Mouse (Mus musculus) spleen, adult 2 months (tissue): Measurements from ENCODE around the gene Trnt1. TPM values are rescaled to one million over a fixed set of nuclear protein-coding genes. Genes with fewer than 3 reads are reported as not detected.

Experiments used
- DNase-seq, 2 experiments: peaks; one replicate each; pipeline versions ENCODE4 v3.0.0 to v3.0.0-alpha.2; 2012 to 2021; ENCODE audit warnings: low spot score in 2 of 2, low read depth in 1 of 2
- H3K27ac ChIP-seq: fragments of 200-500 bp; 2 replicates; pipeline ENCODE4 v1.5.1; 2012; ENCODE audit warnings: low read length, inconsistent platforms; ENCODE audit not compliant: insufficient read depth
- H3K27me3 ChIP-seq: fragments of 200-500 bp; 2 replicates; pipeline ENCODE4 v1.6.1; 2012; ENCODE audit warnings: mild to moderate bottlenecking, moderate library complexity, low read length, inconsistent platforms; ENCODE audit not compliant: control insufficient read depth, insufficient read depth
- H3K36me3 ChIP-seq: fragments of 200-500 bp; 2 replicates; pipeline ENCODE4 v1.6.1; 2012; ENCODE audit warnings: mild to moderate bottlenecking, low read length, inconsistent platforms; ENCODE audit not compliant: control insufficient read depth, insufficient read depth
- H3K4me1 ChIP-seq: fragments of 200-500 bp; 2 replicates; pipeline ENCODE4 v1.6.1; 2011; ENCODE audit warnings: inconsistent platforms; ENCODE audit not compliant: control insufficient read depth, insufficient read depth, insufficient read length
- H3K4me3 ChIP-seq: fragments of 200-500 bp; 2 replicates; pipeline ENCODE4 v1.5.1; 2011; ENCODE audit warnings: mild to moderate bottlenecking, inconsistent platforms; ENCODE audit not compliant: insufficient read depth, insufficient read length; ENCODE audit errors: extremely low read depth
- CTCF ChIP-seq: fragments of 200-500 bp; IDR thresholded peaks from 2 replicates; pipeline ENCODE4 v1.5.1; 2011; ENCODE audit warnings: mild to moderate bottlenecking, inconsistent platforms; ENCODE audit not compliant: insufficient read depth, insufficient read length, insufficient replicate concordance; ENCODE audit errors: extremely low read depth
- POLR2A ChIP-seq: fragments of 200-500 bp; IDR thresholded peaks from 2 replicates; pipeline ENCODE4 v1.6.1; 2011; ENCODE audit warnings: low read depth, low read length, inconsistent platforms
- WGBS: fragments of 180-500 bp; shearing (Covaris S2); methylation state at CpG from one replicate; pipeline ENCODE4 v1.1.7; 2018; 5-methylcytosine and 5-hydroxymethylcytosine counted together
- polyA plus RNA-seq: library from polyadenylated mRNA; depleted of rRNA; stranded (reverse); fragments of >200 nt; gene quantifications from 2 replicates; pipeline ENCODE4 v1.2.3, GENCODE M21; 2012; rRNA removed

Gene Trnt1
- polyA plus RNA-seq, result 9.0 and 10.5 TPM in 2 replicates

DNA sequence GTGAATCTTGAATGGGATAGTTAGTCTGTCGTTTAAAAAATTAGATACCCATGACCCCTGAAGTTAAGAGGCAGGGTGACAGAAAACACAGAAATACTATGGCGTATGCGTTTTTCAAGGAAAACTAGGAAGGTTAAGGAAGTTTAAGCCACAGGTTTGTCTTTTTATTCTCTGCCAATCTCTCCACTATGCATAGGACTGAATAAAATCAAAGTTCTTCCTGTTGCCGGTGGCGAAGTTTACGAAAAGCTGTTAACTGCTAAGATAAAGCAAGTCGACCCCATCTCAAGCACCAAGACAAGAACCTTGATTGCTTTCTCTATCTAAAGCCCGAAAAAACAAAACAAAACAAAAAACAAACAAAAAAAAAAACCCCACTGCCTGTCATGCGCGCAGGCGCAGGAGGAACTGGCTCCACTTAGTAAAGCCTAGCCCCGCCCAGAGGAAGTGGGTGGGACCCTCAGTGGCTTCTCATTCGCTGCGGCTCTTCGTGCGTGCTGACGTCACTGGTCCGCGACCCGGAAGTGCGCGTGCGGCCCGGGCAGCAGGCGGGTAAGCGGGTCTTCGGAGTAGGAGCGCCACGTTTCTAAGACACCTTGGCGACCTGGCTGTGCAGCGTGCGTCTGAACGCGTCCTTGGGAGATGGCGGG is at the start of gene Trnt1:
Gene Trnt1 (plus strand): TSS at position 481 of the 650 bp plus-strand sequence.
- Histone ChIP-seq H3K4me3 (peak within 1 kb of the TSS; percentile 99), H3K27me3 (no peaks in the 10 kb centered on the region), H3K27ac (peak within 1 kb of the TSS; percentile 85), H3K4me1 (peaks cover 6% of the 10 kb centered on the region), H3K36me3 (peaks cover 9% of the 10 kb centered on the region)
- WGBS, result 8% methylated on average over 35 of the region's 35 CpGs
- TF ChIP-seq CTCF (no peak), POLR2A (peak; percentile 82)
- DNase-seq, result peak; percentile 96 to 98

- H3K27ac ChIP-seq, result peak overlapping the region; percentile 77
- no peaks in the 10 kb centered on the region for H3K27me3 ChIP-seq
- no peak for TF ChIP-seq CTCF
- TF ChIP-seq POLR2A, result no peak
- H3K4me1 ChIP-seq, result peaks cover 15% of the 10 kb centered on the region
- 30% methylated on average over 4 of the region's 4 CpGs for WGBS
- H3K4me3 ChIP-seq, result peak overlapping the region; percentile 55
- DNase-seq, result no peak
- H3K36me3 ChIP-seq, result no peaks in the 10 kb centered on the region
These were observed 43.3 kb upstream of the Trnt1 start for GRCm38 (mm10) chr6:106725642-106726041.

- 12% methylated on average over 6 of the region's 6 CpGs for WGBS
- no peak for TF ChIP-seq CTCF
- TF ChIP-seq POLR2A, result no peak
- Histone ChIP-seq H3K27ac (peak overlapping the region; percentile 77), H3K27me3 (no peaks in the 10 kb centered on the region), H3K4me3 (peak overlapping the region; percentile 55), H3K4me1 (peaks cover 15% of the 10 kb centered on the region), H3K36me3 (no peaks in the 10 kb centered on the region)
- no peak for DNase-seq
These were observed 42.8 kb upstream of the Trnt1 start for GRCm38 (mm10) chr6:106726078-106726477.

GRCm38 (mm10) chr6:106727703-106728102 is 41.2 kb upstream of the Trnt1 start:
- no peak for TF ChIP-seq CTCF
- no peaks in the 10 kb centered on the region for H3K36me3 ChIP-seq
- no peak for DNase-seq
- no peak overlapping the region for H3K27ac ChIP-seq
- WGBS, result 13% methylated on average over 1 of the region's 1 CpGs
- H3K27me3 ChIP-seq, result no peaks in the 10 kb centered on the region
- no peak overlapping the region for H3K4me3 ChIP-seq
- H3K4me1 ChIP-seq, result peaks cover 15% of the 10 kb centered on the region

- TF ChIP-seq CTCF (no peak), POLR2A (no peak)
- Histone ChIP-seq H3K4me3 (no peak overlapping the region), H3K36me3 (no peaks in the 10 kb centered on the region), H3K27ac (peak overlapping the region; percentile 55; the same call in 1 of the 2 replicates), H3K4me1 (peaks cover 15% of the 10 kb centered on the region), H3K27me3 (no peaks in the 10 kb centered on the region)
- peak in 1 of 2 experiments; percentile 23 for DNase-seq
- 38% methylated on average over 4 of the region's 4 CpGs for WGBS
These were observed 39.1 kb upstream of the Trnt1 start for GRCm38 (mm10) chr6:106729682-106730314.

- Histone ChIP-seq H3K4me3 (no peak overlapping the region), H3K36me3 (no peaks in the 10 kb centered on the region), H3K4me1 (peaks cover 8% of the 10 kb centered on the region), H3K27me3 (no peaks in the 10 kb centered on the region), H3K27ac (no peak overlapping the region)
- DNase-seq, result no peak
- 41% methylated on average over 4 of the region's 4 CpGs for WGBS
- TF ChIP-seq POLR2A (no peak), CTCF (no peak)
These were observed 36.4 kb upstream of the Trnt1 start for GRCm38 (mm10) chr6:106732563-106732962.

GRCm38 (mm10) chr6:106738229-106738628 is 30.7 kb upstream of the Trnt1 start:
- no peak overlapping the region for H3K4me3 ChIP-seq
- H3K36me3 ChIP-seq, result no peaks in the 10 kb centered on the region
- peak in 1 of 2 experiments; percentile 24 for DNase-seq
- H3K4me1 ChIP-seq, result peaks cover 3% of the 10 kb centered on the region
- no peak for TF ChIP-seq POLR2A
- TF ChIP-seq CTCF, result no peak
- H3K27me3 ChIP-seq, result no peaks in the 10 kb centered on the region
- 38% methylated on average over 3 of the region's 3 CpGs for WGBS
- peak overlapping the region; percentile 88 for H3K27ac ChIP-seq
